Mouse (Mus musculus) intestine, postnatal 0 days (tissue): ENCODE results near the gene Ick. TPM values are rescaled to one million over a fixed set of nuclear protein-coding genes. Genes with fewer than 3 reads are reported as not detected.
"Not testable (repeated sequence)": the region's sequence is repeated elsewhere in the genome, so short reads cannot be mapped to it uniquely, and the experiment has no call there.

ENCODE experiments used
- ATAC-seq: fragments of 200-750 bp; cut with Nextera tagmentation; 2 replicates; pipeline ENCODE4 v1.8.0; 2017; ENCODE audit warnings: mild to moderate bottlenecking, moderate TSS enrichment, moderate library complexity
- H3K27ac ChIP-seq: fragments of 300-500 bp; sonication (generic); 2 replicates; pipeline ENCODE4 v1.5.1; 2014; ENCODE audit warnings: mild to moderate bottlenecking, low read depth, low read length, moderate library complexity
- H3K27me3 ChIP-seq: fragments of 300-500 bp; sonication (generic); replicated peaks from 2 replicates; pipeline ENCODE4 v1.6.1; 2014; ENCODE audit warnings: low read length, mixed read lengths; ENCODE audit not compliant: control insufficient read depth, insufficient read depth
- H3K36me3 ChIP-seq: fragments of 300-500 bp; sonication (generic); 2 replicates; pipeline ENCODE4 v1.6.1; 2014; ENCODE audit warnings: mild to moderate bottlenecking, moderate library complexity; ENCODE audit not compliant: control insufficient read depth, insufficient read depth
- H3K4me1 ChIP-seq: fragments of 300-500 bp; sonication (generic); replicated peaks from 2 replicates; pipeline ENCODE4 v1.6.1; 2014; ENCODE audit warnings: antibody characterized with exemption, low read length, mixed read lengths; ENCODE audit not compliant: control insufficient read depth, insufficient read depth
- H3K4me2 ChIP-seq: fragments of 300-500 bp; sonication (generic); replicated peaks from 2 replicates; pipeline ENCODE4 v1.6.1; 2014; ENCODE audit warnings: low read depth, mild to moderate bottlenecking, moderate library complexity
- H3K4me3 ChIP-seq: fragments of 300-500 bp; sonication (generic); 2 replicates; pipeline ENCODE4 v1.5.1; 2014; ENCODE audit warnings: low read depth, low read length
- H3K9ac ChIP-seq: fragments of 300-500 bp; sonication (generic); 2 replicates; pipeline ENCODE4 v1.6.1; 2014; ENCODE audit warnings: mild to moderate bottlenecking, low read depth, low read length
- H3K9me3 ChIP-seq: fragments of 300-500 bp; sonication (generic); 2 replicates; pipeline ENCODE4 v1.6.1; 2016; ENCODE audit warnings: mixed run types; ENCODE audit not compliant: control insufficient read depth
- CTCF ChIP-seq: sonication (generic); IDR thresholded peaks from 2 replicates; pipeline ENCODE4 v1.5.1; 2016; ENCODE audit warnings: low read depth, mild to moderate bottlenecking, control low read depth, antibody characterized with exemption, moderate library complexity
- WGBS: fragments of 180-500 bp; shearing (Covaris S2); extraction: QIAGEN DNeasy Blood & Tissue Kit; methylation state at CpG from one replicate; pipeline ENCODE4 v1.1.7; 2014; 5-methylcytosine and 5-hydroxymethylcytosine counted together
- polyA plus RNA-seq: library from polyadenylated mRNA; unstranded; fragments of >200 nt; fragmentation: Nextera tagmentation; extraction: Ambion mirVana; gene quantifications from 2 replicates; pipeline ENCODE4 v1.2.1, GENCODE M21; 2015

Ick gene
- polyA plus RNA-seq, 1 experiment from 2014 or later = 27.3 TPM

DNA sequence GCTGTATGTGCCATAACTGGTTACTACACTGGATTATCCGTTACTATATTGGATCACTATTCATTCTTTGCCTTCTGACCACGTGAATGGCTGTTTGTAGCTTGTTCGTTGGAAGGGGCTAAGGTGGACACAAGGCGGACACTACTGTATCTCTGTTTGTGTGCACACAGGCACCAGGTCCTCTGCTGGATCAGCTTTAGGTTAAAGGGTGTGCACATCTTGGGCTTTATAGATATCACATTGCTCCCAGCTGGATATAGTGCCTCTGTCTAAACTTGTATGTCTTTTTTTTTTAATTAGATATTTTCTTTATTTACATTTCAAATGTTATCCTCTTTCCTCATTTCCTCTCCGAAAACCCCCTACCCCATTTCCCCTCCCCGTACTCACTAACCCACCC is 56.5 kb downstream of the Ick start:
- Histone ChIP-seq H3K9ac (no peak overlapping the region), H3K4me2 (no peak overlapping the region), H3K4me1 (no peaks in the 10 kb centered on the region), H3K27ac (no peak overlapping the region), H3K4me3 (no peak overlapping the region), H3K36me3 (peaks cover 53% of the 10 kb centered on the region), H3K27me3 (no peaks in the 10 kb centered on the region), H3K9me3 (no peaks in the 10 kb centered on the region)
- ATAC-seq = no peak
- 92% methylated on average over 6 of the region's 6 CpGs for WGBS
- no peak for TF ChIP-seq CTCF

- H3K36me3 ChIP-seq = peaks cover 39% of the 10 kb centered on the region
These were observed 57.9 kb downstream of the Ick start for GRCm38 (mm10) chr9:78166694-78167452.

GRCm38 (mm10) chr9:78167453-78167969 is 58.5 kb downstream of the Ick start:
- Histone ChIP-seq H3K4me2 (no peak overlapping the region), H3K4me1 (no peaks in the 10 kb centered on the region), H3K27ac (no peak overlapping the region), H3K9ac (no peak overlapping the region), H3K4me3 (no peak overlapping the region), H3K36me3 (peaks cover 34% of the 10 kb centered on the region), H3K9me3 (no peaks in the 10 kb centered on the region), H3K27me3 (no peaks in the 10 kb centered on the region)
- no peak for TF ChIP-seq CTCF
- WGBS = 87% methylated on average over 19 of the region's 19 CpGs
- ATAC-seq = no peak

More at GRCm38 (mm10) chr9:78166694-78167452, 57.9 kb downstream of the Ick start:
- 75% methylated on average over 19 of the region's 19 CpGs for WGBS
- Histone ChIP-seq H3K27me3 (no peaks in the 10 kb centered on the region), H3K4me2 (no peak overlapping the region), H3K4me1 (no peaks in the 10 kb centered on the region), H3K9me3 (no peaks in the 10 kb centered on the region), H3K27ac (no peak overlapping the region), H3K4me3 (no peak overlapping the region), H3K9ac (no peak overlapping the region)
- ATAC-seq = no peak
- no peak for TF ChIP-seq CTCF

DNA sequence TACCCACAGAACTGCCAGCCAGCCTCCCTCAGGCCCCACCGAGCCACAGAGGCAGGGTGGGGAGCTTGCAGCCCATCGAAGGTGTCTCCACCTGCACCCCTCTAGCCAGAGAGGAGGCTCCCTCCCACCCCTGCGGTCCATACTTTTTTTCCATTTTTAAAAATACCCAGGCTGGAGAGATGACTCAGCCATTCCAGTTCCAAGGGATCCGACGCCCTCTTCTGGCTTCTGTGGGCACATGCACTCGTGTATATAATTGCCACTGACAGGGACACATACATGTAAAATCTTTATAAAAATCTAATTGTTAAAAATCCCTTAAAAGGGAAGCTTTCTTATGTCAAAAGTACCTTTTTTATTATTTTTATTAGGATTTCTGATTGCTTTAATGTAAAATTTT is 59.9 kb downstream of the Ick start:
- Histone ChIP-seq H3K4me3 (no peak overlapping the region), H3K4me1 (no peaks in the 10 kb centered on the region), H3K9ac (no peak overlapping the region), H3K4me2 (no peak overlapping the region), H3K27ac (no peak overlapping the region), H3K27me3 (no peaks in the 10 kb centered on the region), H3K36me3 (peaks cover 33% of the 10 kb centered on the region), H3K9me3 (no peaks in the 10 kb centered on the region)
- peak; percentile 58 for TF ChIP-seq CTCF
- WGBS = 93% methylated on average over 6 of the region's 6 CpGs
- no peak; the same call in 1 of the 2 replicates for ATAC-seq

DNA sequence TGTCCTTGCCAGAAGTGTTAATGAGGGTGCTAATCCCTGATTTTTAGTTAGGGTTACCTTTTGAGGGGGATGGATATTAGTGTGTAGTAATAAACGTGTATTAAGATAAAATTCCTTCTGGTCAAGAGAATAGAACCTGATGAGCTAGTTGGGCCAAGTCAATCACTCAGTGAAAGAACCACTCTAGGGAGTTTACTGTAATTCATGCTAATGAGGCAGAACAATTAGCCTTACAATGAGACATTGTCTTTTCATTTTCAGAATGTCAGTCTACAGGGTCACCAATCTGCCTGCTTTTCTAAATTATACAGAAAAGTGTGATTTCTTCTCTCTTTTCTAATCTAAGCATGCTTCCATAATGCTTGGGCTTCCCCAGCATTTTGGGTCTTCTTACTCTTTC is 65.0 kb downstream of the Ick start:
- Histone ChIP-seq H3K4me1 (no peaks in the 10 kb centered on the region; the same call in 1 of the 2 replicates), H3K9me3 (no peaks in the 10 kb centered on the region), H3K27me3 (no peaks in the 10 kb centered on the region), H3K4me2 (no peak overlapping the region), H3K36me3 (0 out of 2 replicates have a peak, but pooled peaks cover 3% of the 10 kb centered on the region), H3K27ac (no peak overlapping the region), H3K9ac (no peak overlapping the region), H3K4me3 (no peak overlapping the region)
- no peak for TF ChIP-seq CTCF
- no peak for ATAC-seq
- WGBS = 57% methylated on average over 1 of the region's 1 CpGs

DNA sequence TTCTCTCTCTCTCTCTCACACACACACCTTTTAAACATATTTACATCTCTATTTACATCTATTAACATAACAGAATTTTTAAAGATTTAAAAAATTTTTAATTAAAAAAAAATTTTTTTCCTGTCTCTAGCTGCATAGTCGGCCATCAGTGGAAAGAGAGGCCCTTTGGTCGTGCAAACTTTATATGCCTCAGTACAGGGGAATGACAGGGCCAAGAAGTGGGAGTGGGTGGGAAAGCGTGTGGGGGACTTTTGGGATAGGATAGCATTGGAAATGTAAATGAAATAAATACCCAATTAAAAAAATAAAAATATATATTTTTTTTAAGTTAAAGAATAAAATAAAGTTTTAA is 65.9 kb downstream of the Ick start:
- H3K27me3 ChIP-seq, H3K9ac ChIP-seq, ATAC-seq, H3K4me1 ChIP-seq, H3K27ac ChIP-seq, H3K9me3 ChIP-seq, H3K36me3 ChIP-seq, H3K4me3 ChIP-seq: not testable (repeated sequence)
- WGBS = 33% methylated on average over 3 of the region's 3 CpGs
- H3K4me2 ChIP-seq = 0 out of 2 replicates have a peak overlapping the region, but pooled peaks have one; percentile 35
